Mouse (Mus musculus): ENCODE results near the gene Mrpl43. TPM values are rescaled to one million over a fixed set of nuclear protein-coding genes. Genes with fewer than 3 reads are reported as not detected.
"Not testable (repeated sequence)": the region's sequence is repeated elsewhere in the genome, so short reads cannot be mapped to it uniquely, and the experiment has no call there.

The Mrpl43 gene
- polyA plus RNA-seq, 1 experiment = 31.1 TPM

DNA sequence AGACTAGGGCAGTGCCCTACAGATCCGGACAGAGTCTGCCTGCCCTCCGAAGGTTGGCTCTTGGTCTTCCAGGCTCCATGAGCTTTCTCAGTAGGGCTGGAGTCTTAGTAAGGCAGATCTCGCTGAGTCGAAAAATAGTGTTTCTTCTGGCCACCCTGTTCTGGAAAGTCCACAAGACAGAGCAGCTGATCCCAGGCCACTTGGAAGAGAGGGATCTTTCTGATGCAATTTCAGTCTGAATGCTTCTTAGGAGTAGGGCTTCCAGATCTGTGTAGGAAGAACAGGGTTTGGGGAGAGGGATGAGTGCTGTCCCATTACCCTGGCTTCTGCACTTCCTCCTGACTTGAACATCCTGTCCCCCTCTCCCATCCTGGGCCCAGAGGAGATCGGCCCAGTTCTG, 39.4 kb upstream of the Mrpl43 start, which contains the start of gene Pdzd7:
Gene Pdzd7, minus strand, starts transcription at position 67 of the 400 bp plus-strand sequence.
- H3K27ac ChIP-seq (ENCODE audit: insufficient read depth, low read length) = no peak within 1 kb of the TSS
- H3K4me3 ChIP-seq (ENCODE audit: insufficient read depth, low read length) = peak within 1 kb of the TSS; percentile 69
- peaks cover 9% of the 10 kb centered on the region; the same call in 1 of the 2 replicates for H3K4me1 ChIP-seq (ENCODE audit: control insufficient read depth, insufficient read depth, low read length)
- TF ChIP-seq CTCF (IDR thresholded peaks at IDR 0.05; ENCODE audit: borderline replicate concordance, insufficient read depth, low read length) (no peak), POLR2A (IDR thresholded peaks at IDR 0.05; ENCODE audit: low read depth, low read length) (no peak)

DNA sequence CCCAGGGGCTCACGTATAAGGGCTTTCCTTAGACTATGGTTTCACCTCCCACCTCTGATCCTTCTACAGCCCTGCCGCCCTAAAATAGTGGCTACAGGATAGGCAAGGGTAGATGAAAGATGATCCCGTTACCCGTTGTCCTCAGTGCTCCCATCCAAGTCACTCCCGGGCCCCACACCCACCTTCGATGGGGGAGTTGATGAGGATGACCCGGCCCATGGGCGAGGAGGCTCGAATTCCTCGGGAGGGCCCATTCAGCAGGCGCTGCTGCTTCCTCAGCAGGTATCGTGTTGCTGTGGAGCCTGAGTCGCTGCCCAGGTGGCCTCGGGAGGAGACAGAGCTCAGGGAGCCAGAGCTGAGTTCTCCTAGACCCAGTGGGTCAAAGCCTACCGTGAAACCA, 39.0 kb upstream of the Mrpl43 start:
- H3K27ac ChIP-seq (ENCODE audit: insufficient read depth, low read length) = no peak overlapping the region
- no peak for TF ChIP-seq CTCF (IDR thresholded peaks at IDR 0.05; ENCODE audit: borderline replicate concordance, insufficient read depth, low read length)
- no peak for TF ChIP-seq POLR2A (IDR thresholded peaks at IDR 0.05; ENCODE audit: low read depth, low read length)

DNA sequence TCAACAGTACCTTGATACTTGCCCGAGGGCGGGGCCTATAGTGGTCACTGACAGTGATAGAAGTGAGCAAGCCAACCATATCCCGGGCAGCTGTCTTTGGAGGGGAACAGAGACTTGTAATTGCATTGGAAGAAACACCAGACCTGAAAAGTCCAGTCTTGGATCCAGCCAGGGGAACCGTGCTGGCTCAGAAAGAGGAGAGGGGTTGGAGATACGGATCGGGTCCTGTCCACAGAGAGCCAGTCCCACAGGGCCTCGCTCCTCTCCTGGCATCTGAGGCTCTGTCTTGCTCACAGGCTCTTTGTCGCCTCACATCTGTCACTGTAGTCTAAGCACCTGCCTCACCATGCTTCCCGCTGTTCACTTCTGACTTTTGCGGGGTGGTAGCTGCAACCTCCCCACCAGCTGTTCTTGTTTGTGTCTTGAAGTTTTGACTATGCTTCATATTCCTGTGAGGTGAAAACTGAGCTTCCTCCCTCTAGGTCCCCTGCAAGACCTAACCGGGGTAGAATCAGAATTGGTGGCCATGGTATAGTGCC, 38.2 kb upstream of the Mrpl43 start:
- TF ChIP-seq CTCF (IDR thresholded peaks at IDR 0.05; ENCODE audit: borderline replicate concordance, insufficient read depth, low read length) (no peak), POLR2A (IDR thresholded peaks at IDR 0.05; ENCODE audit: low read depth, low read length) (no peak)
- Histone ChIP-seq H3K27ac (ENCODE audit: insufficient read depth, low read length) (no peak overlapping the region), H3K4me1 (ENCODE audit: control insufficient read depth, insufficient read depth, low read length) (peaks cover 5% of the 10 kb centered on the region; the same call in 1 of the 2 replicates), H3K4me3 (ENCODE audit: insufficient read depth, low read length) (no peak overlapping the region)

More for the DNA sequence above, 39.0 kb upstream of the Mrpl43 start:
- Histone ChIP-seq H3K4me1 (ENCODE audit: control insufficient read depth, insufficient read depth, low read length) (peaks cover 9% of the 10 kb centered on the region; the same call in 1 of the 2 replicates), H3K4me3 (ENCODE audit: insufficient read depth, low read length) (no peak overlapping the region)

DNA sequence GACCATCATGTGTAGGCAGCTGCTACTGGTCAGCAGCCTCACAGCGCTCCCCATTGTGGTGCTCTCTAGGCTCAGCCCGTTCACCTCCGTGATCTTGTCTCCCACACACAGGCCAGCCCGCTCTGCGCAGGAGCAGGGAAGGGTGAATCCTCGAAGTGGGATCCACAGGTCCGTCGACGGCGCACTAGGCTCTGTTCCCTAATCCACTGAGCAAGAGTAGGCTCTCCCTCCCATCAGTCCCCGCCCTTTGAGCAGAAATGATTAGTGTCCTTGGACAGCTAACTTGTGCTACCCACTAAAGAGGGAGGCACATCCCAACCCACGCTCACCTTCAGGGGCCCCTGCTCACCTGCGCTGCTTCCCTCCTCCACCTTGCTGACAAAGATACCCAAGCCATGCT, 34.0 kb upstream of the Mrpl43 start:
- H3K4me3 ChIP-seq (ENCODE audit: insufficient read depth, low read length) = no peak overlapping the region
- no peak overlapping the region for H3K27ac ChIP-seq (ENCODE audit: insufficient read depth, low read length)
- H3K4me1 ChIP-seq (ENCODE audit: control insufficient read depth, insufficient read depth, low read length) = no peaks in the 10 kb centered on the region
- TF ChIP-seq CTCF (IDR thresholded peaks at IDR 0.05; ENCODE audit: borderline replicate concordance, insufficient read depth, low read length) = no peak
- TF ChIP-seq POLR2A (IDR thresholded peaks at IDR 0.05; ENCODE audit: low read depth, low read length) = no peak

DNA sequence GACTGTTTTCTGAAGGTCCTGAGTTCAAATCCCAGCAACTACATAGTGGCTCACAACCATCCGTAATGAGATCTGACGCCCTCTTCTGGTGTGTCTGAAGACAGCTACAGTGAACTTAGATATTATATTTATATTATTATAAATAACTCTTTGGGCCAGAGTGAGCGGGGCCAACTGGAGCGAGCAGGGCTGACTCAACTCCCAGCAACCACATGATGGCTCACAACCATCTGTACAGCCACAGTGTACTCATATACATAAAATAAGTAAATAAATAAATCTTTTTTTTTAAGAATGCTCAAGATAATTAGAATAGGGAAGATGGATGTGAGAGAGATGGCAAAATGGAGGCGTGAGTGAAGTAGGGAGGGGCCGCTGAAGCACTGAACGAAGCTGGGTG, 32.0 kb upstream of the Mrpl43 start:
- not testable (repeated sequence) for H3K4me1 ChIP-seq (ENCODE audit: control insufficient read depth, insufficient read depth, low read length); H3K4me3 ChIP-seq (ENCODE audit: insufficient read depth, low read length); H3K27ac ChIP-seq (ENCODE audit: insufficient read depth, low read length)

DNA sequence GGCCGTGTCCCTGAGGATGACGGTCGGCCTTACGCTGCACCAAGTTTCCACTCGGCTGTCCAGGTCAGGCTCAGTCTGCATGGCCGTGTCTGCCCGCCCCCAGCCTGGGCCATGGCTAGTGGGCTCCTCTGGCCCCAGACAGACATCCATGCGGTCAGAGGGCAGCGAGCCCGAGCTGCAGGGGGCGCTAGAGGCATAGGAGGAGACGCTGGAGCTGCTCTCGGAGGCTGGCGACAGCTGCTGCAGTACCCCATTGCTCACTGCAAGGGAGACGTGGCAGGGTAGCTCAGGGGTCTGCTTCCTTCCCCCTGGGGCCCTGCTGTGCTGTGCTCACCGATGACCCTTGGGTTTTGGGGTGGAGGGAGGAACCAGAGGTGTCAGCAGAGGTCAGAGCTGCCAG, 30.6 kb upstream of the Mrpl43 start:
- no peak overlapping the region for H3K27ac ChIP-seq (ENCODE audit: insufficient read depth, low read length)
- TF ChIP-seq POLR2A (IDR thresholded peaks at IDR 0.05; ENCODE audit: low read depth, low read length) (no peak), CTCF (IDR thresholded peaks at IDR 0.05; ENCODE audit: borderline replicate concordance, insufficient read depth, low read length) (peak; percentile 60; the same call in 1 of the 2 replicates)
- H3K4me1 ChIP-seq (ENCODE audit: control insufficient read depth, insufficient read depth, low read length) = no peaks in the 10 kb centered on the region
- no peak overlapping the region for H3K4me3 ChIP-seq (ENCODE audit: insufficient read depth, low read length)

DNA sequence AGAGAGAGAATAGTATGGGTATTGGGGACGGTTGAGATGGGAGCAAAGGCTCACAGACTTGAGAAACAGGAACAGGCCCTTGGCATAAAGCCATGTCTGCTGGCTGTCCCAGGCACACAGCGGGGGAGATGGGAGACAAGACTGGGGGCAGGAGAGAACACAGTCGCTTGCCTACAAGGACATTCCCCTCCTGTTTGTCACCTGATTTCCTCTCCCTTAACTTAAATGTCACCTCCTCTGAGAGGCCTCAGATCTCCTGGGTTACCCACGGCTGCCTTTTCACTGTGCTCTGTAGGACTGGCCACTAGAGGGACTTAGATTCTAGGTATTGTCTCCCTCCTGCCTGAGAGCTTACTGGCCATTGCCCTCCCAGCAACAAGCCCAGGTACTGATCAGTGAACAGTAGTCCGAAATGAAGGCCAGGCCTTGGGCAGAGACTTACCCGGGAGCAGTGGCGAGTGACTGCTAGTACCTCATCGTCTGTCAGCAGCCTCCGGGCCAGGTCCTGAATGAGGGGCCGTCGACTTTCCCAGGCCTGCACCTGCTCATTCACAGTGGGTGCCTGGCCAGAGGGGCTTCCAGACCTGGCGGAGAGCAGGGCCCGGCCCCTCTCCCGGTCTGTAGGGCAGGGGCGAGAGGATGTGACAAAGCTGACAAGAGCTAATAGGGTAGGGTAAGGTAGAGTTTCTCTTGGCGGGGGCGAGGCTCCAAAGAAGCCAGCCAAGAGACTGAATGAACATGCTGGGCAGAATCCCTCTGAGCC, 26.5 kb upstream of the Mrpl43 start:
- TF ChIP-seq POLR2A (IDR thresholded peaks at IDR 0.05; ENCODE audit: low read depth, low read length) = no peak
- 0 out of 2 replicates have a peak, but pooled peaks have one; percentile 16 for TF ChIP-seq CTCF (IDR thresholded peaks at IDR 0.05; ENCODE audit: borderline replicate concordance, insufficient read depth, low read length)
- Histone ChIP-seq H3K4me3 (ENCODE audit: insufficient read depth, low read length) (no peak overlapping the region), H3K27ac (ENCODE audit: insufficient read depth, low read length) (no peak overlapping the region), H3K4me1 (ENCODE audit: control insufficient read depth, insufficient read depth, low read length) (no peaks in the 10 kb centered on the region)

DNA sequence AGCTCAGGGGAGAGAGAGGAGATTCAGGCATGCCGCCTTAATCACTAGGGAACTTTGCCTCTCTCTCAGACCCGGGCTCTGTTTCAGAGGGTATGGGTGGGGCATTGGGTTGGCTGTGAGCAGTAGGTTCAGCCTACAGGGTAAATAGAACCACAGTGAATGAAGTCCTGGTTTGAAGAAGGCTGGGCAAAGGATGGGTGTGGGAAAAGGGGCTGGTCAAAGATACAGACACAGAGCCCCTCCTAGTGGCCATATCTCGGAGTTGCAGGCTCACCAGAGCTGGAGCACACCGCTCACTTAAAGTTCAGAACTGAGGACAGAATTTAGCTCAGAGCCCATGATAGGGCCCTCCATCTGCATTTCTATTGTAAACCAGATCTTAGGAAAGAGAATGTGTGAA, 25.5 kb upstream of the Mrpl43 start:
- Histone ChIP-seq H3K4me3 (ENCODE audit: insufficient read depth, low read length) (no peak overlapping the region), H3K27ac (ENCODE audit: insufficient read depth, low read length) (no peak overlapping the region), H3K4me1 (ENCODE audit: control insufficient read depth, insufficient read depth, low read length) (no peaks in the 10 kb centered on the region)
- TF ChIP-seq CTCF (IDR thresholded peaks at IDR 0.05; ENCODE audit: borderline replicate concordance, insufficient read depth, low read length) = peak; percentile 54; the same call in 1 of the 2 replicates
- no peak for TF ChIP-seq POLR2A (IDR thresholded peaks at IDR 0.05; ENCODE audit: low read depth, low read length)

DNA sequence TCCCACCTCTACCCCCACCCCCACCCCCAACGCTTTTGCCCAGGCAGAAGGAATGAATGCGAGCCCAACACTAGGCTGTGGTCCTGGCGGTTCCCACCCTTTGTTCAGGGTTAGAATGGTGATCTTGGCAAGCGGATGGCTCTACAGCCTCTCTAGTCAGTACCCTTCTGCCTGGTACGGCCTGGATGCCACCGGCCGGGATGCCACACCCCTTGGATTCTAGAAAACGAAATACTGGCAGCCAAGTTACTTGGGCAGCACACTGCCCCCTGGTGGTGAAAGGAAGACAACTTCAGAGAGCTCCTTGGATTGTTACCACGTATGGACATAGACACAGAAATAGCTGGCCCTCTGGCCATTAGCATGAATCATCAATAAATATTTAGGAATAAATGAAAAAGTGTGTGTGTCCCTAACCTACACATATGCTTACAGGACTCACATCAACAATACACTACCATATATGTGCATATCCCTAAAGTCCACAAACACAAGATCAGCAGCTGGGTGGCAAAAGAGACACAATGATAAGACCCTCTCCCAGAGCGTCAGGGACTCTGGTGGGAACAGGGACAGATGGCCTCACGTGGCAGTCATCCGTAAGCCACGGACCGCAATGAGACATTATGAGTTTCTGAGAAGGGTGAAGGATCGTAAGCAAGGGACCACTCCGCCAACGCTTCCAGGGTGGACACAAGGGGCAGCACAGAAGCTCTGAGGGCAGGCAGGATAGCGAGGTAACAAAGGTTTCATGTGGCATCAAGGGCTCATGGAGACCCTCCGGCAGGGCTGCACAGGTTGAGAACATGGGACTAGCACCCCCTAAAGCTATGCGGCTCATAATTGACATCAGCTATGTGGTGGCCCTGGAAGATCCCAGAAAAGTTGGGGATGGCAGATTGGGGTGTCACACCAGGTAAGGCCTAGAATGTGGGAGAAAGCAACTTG, 24.8 kb upstream of the Mrpl43 start:
- TF ChIP-seq POLR2A (IDR thresholded peaks at IDR 0.05; ENCODE audit: low read depth, low read length) (no peak), CTCF (IDR thresholded peaks at IDR 0.05; ENCODE audit: borderline replicate concordance, insufficient read depth, low read length) (peak; percentile 51; the same call in 1 of the 2 replicates)
- no peak overlapping the region for H3K4me3 ChIP-seq (ENCODE audit: insufficient read depth, low read length)
- H3K4me1 ChIP-seq (ENCODE audit: control insufficient read depth, insufficient read depth, low read length) = no peaks in the 10 kb centered on the region
- no peak overlapping the region for H3K27ac ChIP-seq (ENCODE audit: insufficient read depth, low read length)

Data from embryonic fibroblast, embryonic 13.5 days (primary cell).